Mouse (Mus musculus): ENCODE results near the gene Ddx10.
"Not testable (repeated sequence)": the region's sequence is repeated elsewhere in the genome, so short reads cannot be mapped to it uniquely, and the experiment has no call there.

The Ddx10 gene

GRCm38 (mm10) chr9:53144266-53144665, 103.6 kb downstream of the Ddx10 start:
- ATAC-seq (ENCODE audit: low TSS enrichment) = peak; percentile 87

GRCm38 (mm10) chr9:53143508-53143907, 104.3 kb downstream of the Ddx10 start:
- ATAC-seq (ENCODE audit: low TSS enrichment) = no peak

GRCm38 (mm10) chr9:53142424-53142823, 105.4 kb downstream of the Ddx10 start:
- ATAC-seq (ENCODE audit: low TSS enrichment) = not testable (repeated sequence)

GRCm38 (mm10) chr9:53140610-53141165, 107.2 kb downstream of the Ddx10 start:
- ATAC-seq (ENCODE audit: low TSS enrichment) = peak; percentile 77; the same call in 1 of the 2 replicates

- no peak for ATAC-seq (ENCODE audit: low TSS enrichment)
These were observed 115.0 kb downstream of the Ddx10 start for GRCm38 (mm10) chr9:53132826-53133225.

GRCm38 (mm10) chr9:53130460-53130859, 117.4 kb downstream of the Ddx10 start:
- ATAC-seq (ENCODE audit: low TSS enrichment) = no peak

- peak; percentile 27; the same call in 1 of the 2 replicates for ATAC-seq (ENCODE audit: low TSS enrichment)
These were observed 146.8 kb downstream of the Ddx10 start for GRCm38 (mm10) chr9:53101103-53101502.

GRCm38 (mm10) chr9:53095319-53096165, 152.3 kb downstream of the Ddx10 start:
- no peak for ATAC-seq (ENCODE audit: low TSS enrichment)

- no peak for ATAC-seq (ENCODE audit: low TSS enrichment)
These were observed 153.3 kb downstream of the Ddx10 start for GRCm38 (mm10) chr9:53094536-53094935.

DNA sequence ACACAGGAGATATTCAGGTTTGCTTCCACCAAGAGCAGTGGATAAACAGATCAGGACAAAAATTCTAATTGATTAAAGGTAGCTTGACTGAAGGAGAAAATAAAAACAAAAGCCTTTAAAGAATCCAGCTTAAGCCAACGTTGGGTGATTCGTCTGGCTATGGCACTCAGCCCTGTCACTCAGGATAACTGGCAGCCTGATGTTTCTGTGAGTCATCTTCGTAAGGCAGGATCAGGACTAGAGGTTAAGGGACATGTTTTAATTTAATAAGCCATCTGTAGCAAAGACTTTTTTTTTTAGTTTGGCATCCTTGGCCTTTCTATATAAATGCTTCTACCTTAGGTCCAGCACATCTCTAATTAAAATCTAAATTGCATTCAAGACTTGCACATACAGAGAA, 170.2 kb downstream of the Ddx10 start:
- no peak for ATAC-seq (ENCODE audit: low TSS enrichment)

- no peak for ATAC-seq (ENCODE audit: low TSS enrichment)
These were observed 171.9 kb downstream of the Ddx10 start for GRCm38 (mm10) chr9:53075931-53076330.

- ATAC-seq (ENCODE audit: low TSS enrichment) = no peak
These were observed 173.4 kb downstream of the Ddx10 start for GRCm38 (mm10) chr9:53074443-53074842.

GRCm38 (mm10) chr9:53073576-53074112, 174.2 kb downstream of the Ddx10 start:
- no peak for ATAC-seq (ENCODE audit: low TSS enrichment)

DNA sequence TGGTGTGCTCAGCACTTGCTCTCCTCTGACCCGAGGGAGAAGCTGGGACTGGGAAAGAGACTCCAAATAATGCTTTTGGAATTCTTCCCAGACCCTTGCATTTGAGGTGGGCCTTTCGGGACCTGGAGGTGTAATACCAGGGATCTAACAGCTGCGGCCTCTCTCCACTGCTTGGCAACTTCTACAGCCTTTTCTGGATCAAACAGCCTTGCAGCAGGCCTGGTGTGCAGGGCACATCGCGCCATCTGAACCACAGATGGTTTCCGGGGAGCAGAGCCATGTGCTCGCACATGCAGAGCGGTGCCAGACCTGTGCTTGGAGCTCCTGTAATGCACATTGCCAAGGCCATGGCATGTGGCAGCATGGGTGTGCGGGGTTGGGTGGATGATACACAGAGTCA, 175.8 kb downstream of the Ddx10 start:
- peak; percentile 23; the same call in 1 of the 2 replicates for ATAC-seq (ENCODE audit: low TSS enrichment)

GRCm38 (mm10) chr9:53070875-53071524, 176.9 kb downstream of the Ddx10 start:
- no peak for ATAC-seq (ENCODE audit: low TSS enrichment)

- no peak for ATAC-seq (ENCODE audit: low TSS enrichment)
These were observed 179.7 kb downstream of the Ddx10 start for GRCm38 (mm10) chr9:53068166-53068565.

DNA sequence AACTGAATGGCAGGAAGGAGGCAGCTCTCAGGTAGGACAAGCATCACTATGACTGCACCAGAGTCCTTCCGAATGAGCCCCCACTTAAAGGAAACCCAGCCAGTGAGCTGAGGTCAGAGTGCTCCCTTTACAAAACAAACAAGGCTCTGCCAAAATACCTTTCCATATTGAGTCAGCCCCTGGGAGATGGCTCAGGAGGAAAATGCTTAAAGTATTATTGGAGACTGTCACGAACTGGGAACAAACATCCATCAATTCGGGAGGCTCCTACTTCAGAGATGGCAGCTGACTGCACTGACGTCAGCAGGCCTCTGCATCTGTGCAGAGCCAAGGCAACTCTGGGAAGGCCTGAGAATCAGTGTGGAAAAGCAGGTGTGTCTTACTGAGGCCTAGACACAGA, 181.4 kb downstream of the Ddx10 start:
- ATAC-seq (ENCODE audit: low TSS enrichment) = no peak

DNA sequence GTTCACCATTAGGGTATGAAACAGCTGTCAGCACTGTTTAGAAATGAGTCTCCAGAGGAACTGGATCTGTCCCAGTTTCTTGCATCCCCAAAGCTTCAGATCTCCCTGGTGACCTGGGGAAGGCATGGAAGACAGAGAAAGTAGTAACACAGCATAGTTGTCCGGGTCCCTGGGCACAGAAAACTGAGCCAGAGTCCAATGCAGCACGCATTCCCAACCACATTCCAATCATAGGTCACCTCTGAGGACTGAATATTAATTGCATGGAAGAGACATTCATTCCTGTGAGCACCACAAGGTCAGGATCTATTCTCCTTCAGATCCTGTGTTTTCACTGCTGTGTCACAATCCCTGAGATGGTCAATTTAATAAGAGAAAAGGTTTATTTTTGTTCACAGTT, 182.8 kb downstream of the Ddx10 start:
- ATAC-seq (ENCODE audit: low TSS enrichment) = no peak

GRCm38 (mm10) chr9:53064531-53064930, 183.3 kb downstream of the Ddx10 start:
- ATAC-seq (ENCODE audit: low TSS enrichment) = no peak

DNA sequence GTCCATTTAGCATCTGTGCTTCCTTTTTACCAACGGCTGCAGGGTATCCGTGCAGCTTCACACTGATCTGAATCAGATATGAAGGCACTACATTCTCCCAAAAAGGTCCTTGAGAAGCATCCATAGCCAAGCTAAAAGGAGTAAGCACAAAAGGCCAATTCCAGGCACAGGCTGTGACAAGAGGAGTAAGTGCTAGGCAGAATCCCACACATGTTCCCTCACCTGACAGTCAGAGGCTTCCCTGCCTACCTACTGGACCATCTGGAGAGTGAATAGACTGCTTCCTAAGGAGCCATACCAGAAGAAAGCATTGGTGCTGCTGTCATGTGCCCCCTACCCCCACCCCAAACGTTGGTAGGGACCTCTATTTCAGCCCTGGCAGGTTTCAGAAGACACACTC, 192.5 kb downstream of the Ddx10 start:
- ATAC-seq (ENCODE audit: low TSS enrichment) = peak; percentile 70
